Mouse (Mus musculus): ENCODE measurements around the gene Fcgr1. TPM values are rescaled to one million over a fixed set of nuclear protein-coding genes. Genes with fewer than 3 reads are reported as not detected.
"Not testable (repeated sequence)": the region's sequence is repeated elsewhere in the genome, so short reads cannot be mapped to it uniquely, and the experiment has no call there.

The Fcgr1 gene
- polyA plus RNA-seq, 1 experiment from 2014 or later = 1.7 TPM

DNA sequence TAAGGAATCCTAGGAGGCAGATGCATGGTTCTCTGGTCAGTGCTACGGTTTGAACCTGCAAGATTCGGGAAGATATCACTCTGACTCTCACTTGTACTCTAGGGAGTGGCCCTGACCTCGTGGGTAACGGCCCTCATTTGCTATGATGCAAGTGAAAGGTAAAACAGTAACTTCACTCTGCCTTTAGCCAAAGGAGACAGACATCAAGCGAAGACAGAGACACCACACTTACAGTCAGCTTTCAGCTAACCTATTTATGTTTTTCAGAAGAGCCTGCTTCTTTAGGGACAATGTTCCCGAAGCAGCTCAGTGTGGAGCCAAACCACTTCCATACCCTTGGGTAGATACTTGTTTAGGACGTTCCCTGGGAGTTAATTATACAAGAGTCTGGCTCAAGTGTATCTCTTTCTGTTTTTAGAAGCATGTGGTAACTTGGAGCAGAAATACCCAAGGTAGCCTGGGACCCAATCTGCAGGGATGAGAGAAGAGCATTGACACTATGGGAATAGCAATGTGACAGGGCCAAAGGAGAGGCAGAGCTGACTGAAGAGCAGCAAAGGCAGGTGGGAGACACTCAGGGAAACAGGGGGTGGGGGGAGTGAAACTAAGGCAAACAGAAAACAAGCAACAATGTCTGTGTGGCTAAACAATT is 49.7 kb downstream of the Fcgr1 start:
- Histone ChIP-seq H3K9ac (peak overlapping the region; percentile 67; the same call in 1 of the 2 replicates), H3K36me3 (no peaks in the 10 kb centered on the region), H3K4me2 (peak overlapping the region; percentile 66), H3K27me3 (no peaks in the 10 kb centered on the region), H3K27ac (peak overlapping the region; percentile 100), H3K9me3 (replicated peaks) (no peaks in the 10 kb centered on the region), H3K4me3 (replicated peaks) (0 out of 2 replicates have a peak overlapping the region, but pooled peaks have one; percentile 54), H3K4me1 (peaks cover 35% of the 10 kb centered on the region)
- WGBS = 73% methylated on average over 7 of the region's 7 CpGs
- ATAC-seq (replicated peaks; ENCODE audit: low FRiP score) = no peak

DNA sequence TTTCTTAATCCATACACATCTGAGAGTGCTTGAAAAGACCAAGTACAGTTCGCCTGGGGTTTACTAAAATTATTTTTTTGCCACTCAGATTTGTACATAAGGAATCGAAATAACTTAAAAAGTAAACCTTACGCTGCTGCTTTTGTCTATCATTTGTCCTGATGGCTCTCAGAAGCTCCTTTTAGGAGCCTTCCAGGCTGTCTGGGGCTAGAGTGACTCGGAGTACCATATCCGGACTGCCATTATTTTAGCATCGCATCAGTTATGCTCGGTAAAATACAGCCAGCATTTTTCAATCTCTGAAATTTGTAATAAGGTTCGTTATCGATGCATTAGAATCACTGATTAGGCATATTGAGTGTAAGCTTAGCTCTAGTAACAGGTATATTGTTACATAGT is 53.0 kb downstream of the Fcgr1 start:
- WGBS = 78% methylated on average over 9 of the region's 9 CpGs
- H3K9ac ChIP-seq = peak overlapping the region; percentile 40

GRCm38 (mm10) chr3:96239949-96240798 is 53.6 kb downstream of the Fcgr1 start, which contains the start of gene Hist2h2aa2:
Gene Hist2h2aa2 (minus strand): TSS chr3:96240276.
- not testable (repeated sequence) for H3K27me3 ChIP-seq; H3K9me3 ChIP-seq (replicated peaks); H3K36me3 ChIP-seq
- peak; percentile 89 for ATAC-seq (replicated peaks; ENCODE audit: low FRiP score)
- WGBS = 5% methylated on average over 31 of the region's 85 CpGs
- peak within 1 kb of the TSS; percentile 91 for H3K27ac ChIP-seq
- H3K4me2 ChIP-seq = peak within 1 kb of the TSS; percentile 49
- H3K9ac ChIP-seq = peak within 1 kb of the TSS; percentile 40
- peaks cover 43% of the 10 kb centered on the region for H3K4me1 ChIP-seq
- H3K4me3 ChIP-seq (replicated peaks) = peak within 1 kb of the TSS; percentile 37

More for the DNA sequence above, 53.0 kb downstream of the Fcgr1 start:
- Histone ChIP-seq H3K27ac (peak overlapping the region; percentile 91), H3K27me3 (no peaks in the 10 kb centered on the region), H3K4me3 (replicated peaks) (peak overlapping the region; percentile 22), H3K9me3 (replicated peaks) (no peaks in the 10 kb centered on the region), H3K4me1 (peaks cover 43% of the 10 kb centered on the region), H3K4me2 (peak overlapping the region; percentile 49), H3K36me3 (no peaks in the 10 kb centered on the region)
- ATAC-seq (replicated peaks; ENCODE audit: low FRiP score) = no peak

DNA sequence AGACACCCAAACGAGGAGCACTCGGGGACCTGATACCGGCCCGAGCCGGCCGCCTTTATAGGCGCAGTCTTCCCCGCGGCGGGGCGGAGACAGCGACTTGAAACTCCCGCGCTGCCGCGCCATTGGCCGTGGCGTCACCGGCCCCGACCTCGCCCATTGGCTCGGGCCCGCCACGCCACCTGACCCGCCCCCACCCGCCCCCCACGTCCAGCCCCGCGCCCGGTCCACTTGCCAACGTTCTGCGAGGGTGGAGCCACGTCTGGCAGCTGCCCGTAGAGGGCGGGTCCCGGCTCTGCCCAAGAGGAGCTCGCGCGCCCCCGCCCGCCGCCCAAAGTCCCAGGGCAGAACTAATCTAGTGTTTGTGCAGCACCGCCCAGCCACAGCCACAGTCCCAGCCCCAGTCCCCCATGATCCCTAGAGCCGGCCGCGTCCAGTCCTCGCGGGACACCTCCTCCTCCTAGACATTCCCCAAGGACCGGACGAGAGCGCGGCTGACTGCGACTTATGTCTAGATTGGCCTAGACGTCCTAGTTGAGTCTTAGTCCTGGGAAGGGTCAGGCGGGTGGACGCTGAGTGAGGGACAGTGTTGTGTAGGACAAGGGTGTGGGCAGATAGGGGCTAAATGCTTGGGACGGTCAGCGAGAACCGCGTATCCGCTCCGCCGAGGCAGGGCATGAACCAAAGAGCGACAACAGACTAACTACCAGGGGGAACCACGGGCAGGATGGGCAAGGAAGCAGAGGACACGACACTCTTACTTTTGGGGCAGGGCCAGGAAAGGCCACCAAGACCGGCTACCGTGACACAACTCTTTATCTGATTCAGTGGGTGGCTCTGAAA is 54.6 kb downstream of the Fcgr1 start, which contains the start of gene Hist2h3c2:
TSS of gene Hist2h3c2 (minus strand) at position 174 of the 840 bp plus-strand sequence.
- not testable (repeated sequence) for H3K27me3 ChIP-seq; H3K9me3 ChIP-seq (replicated peaks); H3K36me3 ChIP-seq
- H3K27ac ChIP-seq = peak within 1 kb of the TSS; percentile 91
- H3K4me3 ChIP-seq (replicated peaks) = peak within 1 kb of the TSS; percentile 53
- 0% methylated on average over 26 of the region's 68 CpGs for WGBS
- H3K9ac ChIP-seq = peak within 1 kb of the TSS; percentile 67
- H3K4me1 ChIP-seq = peaks cover 37% of the 10 kb centered on the region
- peak; percentile 94 for ATAC-seq (replicated peaks; ENCODE audit: low FRiP score)
- peak within 1 kb of the TSS; percentile 56 for H3K4me2 ChIP-seq

- peak overlapping the region; percentile 91 for H3K27ac ChIP-seq
- peak overlapping the region; percentile 56 for H3K4me2 ChIP-seq
- H3K4me1 ChIP-seq = peaks cover 27% of the 10 kb centered on the region
- H3K27me3 ChIP-seq = no peaks in the 10 kb centered on the region
- H3K36me3 ChIP-seq = no peaks in the 10 kb centered on the region
- 0% methylated on average over 12 of the region's 12 CpGs for WGBS
- peak overlapping the region; percentile 67 for H3K9ac ChIP-seq
- peak overlapping the region; percentile 53 for H3K4me3 ChIP-seq (replicated peaks)
- no peak for ATAC-seq (replicated peaks; ENCODE audit: low FRiP score)
- H3K9me3 ChIP-seq (replicated peaks) = no peaks in the 10 kb centered on the region
Observed at GRCm38 (mm10) chr3:96237904-96238511, 55.8 kb downstream of the Fcgr1 start.

- Histone ChIP-seq H3K4me2 (peak overlapping the region; percentile 56), H3K4me1 (peaks cover 27% of the 10 kb centered on the region), H3K4me3 (replicated peaks) (peak overlapping the region; percentile 53), H3K9ac (peak overlapping the region; percentile 67), H3K27ac (peak overlapping the region; percentile 91), H3K27me3 (no peaks in the 10 kb centered on the region), H3K9me3 (replicated peaks) (no peaks in the 10 kb centered on the region), H3K36me3 (no peaks in the 10 kb centered on the region)
- WGBS = 16% methylated on average over 7 of the region's 7 CpGs
- no peak for ATAC-seq (replicated peaks; ENCODE audit: low FRiP score)
Observed at GRCm38 (mm10) chr3:96237335-96237903, 56.4 kb downstream of the Fcgr1 start.

GRCm38 (mm10) chr3:96236834-96237334 is 56.9 kb downstream of the Fcgr1 start:
- 69% methylated on average over 4 of the region's 4 CpGs for WGBS
- Histone ChIP-seq H3K4me1 (peaks cover 27% of the 10 kb centered on the region), H3K9ac (peak overlapping the region; percentile 67), H3K4me3 (replicated peaks) (peak overlapping the region; percentile 53), H3K27me3 (no peaks in the 10 kb centered on the region), H3K36me3 (no peaks in the 10 kb centered on the region), H3K4me2 (peak overlapping the region; percentile 56), H3K27ac (peak overlapping the region; percentile 91), H3K9me3 (replicated peaks) (no peaks in the 10 kb centered on the region)
- ATAC-seq (replicated peaks; ENCODE audit: low FRiP score) = no peak

- no peaks in the 10 kb centered on the region for H3K9me3 ChIP-seq (replicated peaks)
- no peak overlapping the region for H3K9ac ChIP-seq
- H3K4me1 ChIP-seq = peaks cover 26% of the 10 kb centered on the region
- no peaks in the 10 kb centered on the region for H3K36me3 ChIP-seq
- H3K27me3 ChIP-seq = no peaks in the 10 kb centered on the region
- ATAC-seq (replicated peaks; ENCODE audit: low FRiP score) = no peak
- peak overlapping the region; percentile 91; the same call in 1 of the 2 replicates for H3K27ac ChIP-seq
- H3K4me2 ChIP-seq = peak overlapping the region; percentile 56; the same call in 1 of the 2 replicates
- H3K4me3 ChIP-seq (replicated peaks) = no peak overlapping the region
- 39% methylated on average over 3 of the region's 3 CpGs for whole genome bisulfite sequencing
Observed at GRCm38 (mm10) chr3:96235836-96236235, 57.9 kb downstream of the Fcgr1 start.

DNA sequence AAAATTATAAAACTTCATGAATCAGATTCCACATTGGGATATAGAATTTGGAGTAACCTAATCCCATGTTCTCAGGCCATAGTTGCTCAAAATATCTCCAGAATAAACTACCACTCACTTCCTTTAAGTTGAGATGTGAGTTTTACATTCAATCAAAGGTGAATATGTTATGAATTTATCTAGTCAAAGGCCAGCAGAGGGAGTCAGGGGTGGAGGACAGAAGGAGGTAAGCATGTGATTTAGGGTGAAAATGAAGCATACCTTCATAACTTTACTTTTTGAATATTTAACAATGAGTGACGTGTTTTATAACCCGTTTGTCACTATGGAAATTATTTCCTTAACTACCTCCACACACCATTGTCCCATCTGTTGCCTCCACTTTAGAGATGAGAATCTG is 58.9 kb downstream of the Fcgr1 start:
- Histone ChIP-seq H3K36me3 (no peaks in the 10 kb centered on the region), H3K4me2 (no peak overlapping the region), H3K4me3 (replicated peaks) (no peak overlapping the region), H3K4me1 (peaks cover 24% of the 10 kb centered on the region), H3K9ac (no peak overlapping the region), H3K27me3 (no peaks in the 10 kb centered on the region), H3K9me3 (replicated peaks) (no peaks in the 10 kb centered on the region), H3K27ac (no peak overlapping the region)
- WGBS = 88% methylated on average over 2 of the region's 2 CpGs
- ATAC-seq (replicated peaks; ENCODE audit: low FRiP score) = no peak

Data from kidney, embryonic 15.5 days (tissue).